Mouse (Mus musculus) cerebral cortex, adult 2 months (tissue): ENCODE data around the gene Vmn2r91.

Experiments
- WGBS: fragments of 180-500 bp; shearing (Covaris S2); methylation state at CpG from one replicate; pipeline ENCODE4 v1.1.7; 2018; 5-methylcytosine and 5-hydroxymethylcytosine counted together

The Vmn2r91 gene

DNA sequence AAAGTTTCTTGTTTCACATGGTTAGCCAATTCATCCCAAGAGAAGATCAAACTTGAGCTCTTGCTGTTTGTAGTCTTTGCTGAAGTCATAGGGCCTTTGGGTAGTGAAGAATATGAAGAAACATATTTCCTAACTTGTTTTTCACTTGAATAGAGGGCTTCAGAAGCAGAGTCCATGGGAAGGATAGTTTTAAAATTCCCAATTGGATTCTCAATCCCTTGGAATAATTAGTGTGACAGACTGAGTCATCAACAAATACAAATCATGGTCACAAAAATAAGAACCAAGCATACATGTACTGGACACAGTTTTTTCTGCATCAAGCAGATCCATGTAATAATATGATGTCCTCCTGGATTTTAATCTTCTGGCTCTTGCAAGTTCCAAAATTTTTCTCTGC lies at the start of gene Vmn2r91:
Vmn2r91 (plus strand) TSS at position 301 of the 400 bp plus-strand sequence.

DNA sequence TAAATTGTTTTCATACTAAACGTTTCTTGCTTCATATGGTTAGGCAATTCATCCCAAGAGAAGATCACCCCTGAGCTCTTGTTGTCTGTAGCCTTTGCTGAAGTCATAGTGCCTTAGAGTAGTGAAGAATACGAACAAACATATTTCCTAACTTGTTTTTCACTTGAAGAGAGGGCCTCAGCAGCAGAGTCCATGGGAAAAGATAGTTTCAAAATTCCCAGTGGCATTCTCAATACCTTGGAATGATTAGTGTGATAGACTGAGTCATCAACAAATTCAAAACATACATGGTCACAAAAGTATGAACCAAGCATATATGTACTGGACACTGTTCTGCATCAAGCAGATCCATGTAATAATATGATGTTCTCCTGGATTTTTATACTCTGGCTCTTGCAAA lies 35.7 kb upstream of the Vmn2r91 start, which contains the start of gene Vmn2r124:
Vmn2r124 (plus strand) TSS at position 301 of the 400 bp plus-strand sequence.
- 43% methylated on average over 2 of the region's 2 CpGs for WGBS

DNA sequence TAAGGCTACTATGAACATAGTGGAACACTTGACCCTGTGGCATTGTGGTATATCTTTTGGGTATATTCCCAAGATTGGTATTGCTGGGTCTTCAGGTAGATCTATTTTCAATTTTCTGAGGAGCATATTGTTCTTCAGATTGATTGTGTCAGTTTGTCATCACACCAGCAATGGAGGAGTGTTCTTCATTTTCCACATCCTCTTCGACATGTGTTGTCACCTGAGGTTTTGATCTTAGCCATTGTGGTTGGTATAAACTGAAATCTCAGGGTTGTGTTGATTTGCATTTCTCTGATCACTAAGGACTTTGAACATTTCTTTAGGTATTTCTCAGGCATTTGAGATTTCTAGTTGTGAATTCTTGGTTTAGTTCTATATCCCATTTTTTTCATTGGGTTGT lies 10.8 kb downstream of the Vmn2r91 start:
- WGBS: 39% methylated on average over 1 of the region's 1 CpGs

GRCm38 (mm10) chr17:18102265-18102664 lies 17.4 kb downstream of the Vmn2r91 start:
- 88% methylated on average over 3 of the region's 3 CpGs for WGBS

DNA sequence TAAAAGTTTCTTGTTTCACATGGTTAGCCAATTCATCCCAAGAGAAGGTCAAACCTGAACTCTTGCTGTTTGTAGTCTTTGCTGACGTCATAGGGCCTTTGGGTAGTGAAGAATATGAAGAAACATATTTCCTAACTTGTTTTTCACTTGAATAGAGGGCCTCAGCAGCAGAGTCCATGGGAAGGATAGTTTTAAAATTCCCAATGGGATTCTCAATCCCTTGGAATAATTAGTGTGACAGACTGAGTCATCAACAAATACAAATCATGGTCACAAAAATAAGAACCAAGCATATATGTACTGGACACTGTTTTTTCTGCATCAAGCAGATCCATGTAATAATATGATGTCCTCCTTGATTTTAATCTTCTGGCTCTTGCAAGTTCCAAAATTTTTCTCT lies 66.8 kb downstream of the Vmn2r91 start, which contains the start of gene Vmn2r92:
Vmn2r92 (plus strand) TSS at position 301 of the 400 bp plus-strand sequence.
- WGBS: 60% methylated on average over 1 of the region's 1 CpGs

GRCm38 (mm10) chr17:18161194-18161593 lies 76.4 kb downstream of the Vmn2r91 start:
- 55% methylated on average over 2 of the region's 2 CpGs for WGBS
